Mouse (Mus musculus) testis, adult 2 months (tissue): ENCODE results near the gene Vash1. TPM values are rescaled to one million over a fixed set of nuclear protein-coding genes. Genes with fewer than 3 reads are reported as not detected.
A peak's percentile ranks its signal among the peaks of the same experiment; 100 is the strongest.

Source experiments
- H3K27ac ChIP-seq: fragments of 200-500 bp; 2 replicates; pipeline ENCODE4 v1.5.1; 2012; ENCODE audit warnings: low read depth, low read length; ENCODE audit not compliant: control insufficient read depth, insufficient read depth
- H3K27me3 ChIP-seq: fragments of 200-500 bp; 2 replicates; pipeline ENCODE4 v1.6.1; 2012; ENCODE audit warnings: mild to moderate bottlenecking, low read length, moderate library complexity; ENCODE audit not compliant: control insufficient read depth, insufficient read depth
- H3K36me3 ChIP-seq: fragments of 200-500 bp; 2 replicates; pipeline ENCODE4 v1.6.1; 2012; ENCODE audit warnings: mild to moderate bottlenecking, low read length; ENCODE audit not compliant: control insufficient read depth, insufficient read depth
- H3K4me1 ChIP-seq: fragments of 200-500 bp; 2 replicates; pipeline ENCODE4 v1.6.1; 2012; ENCODE audit warnings: low read length; ENCODE audit not compliant: control insufficient read depth, insufficient read depth
- H3K4me3 ChIP-seq: fragments of 200-500 bp; 2 replicates; pipeline ENCODE4 v1.5.1; 2012; ENCODE audit warnings: low read depth, mild to moderate bottlenecking, low read length, moderate library complexity, mixed read lengths; ENCODE audit not compliant: control insufficient read depth
- CTCF ChIP-seq: fragments of 200-500 bp; IDR thresholded peaks from 2 replicates; pipeline ENCODE4 v1.5.1; 2012; ENCODE audit warnings: low read depth, mild to moderate bottlenecking, inconsistent platforms, low read length, moderate library complexity; ENCODE audit not compliant: control insufficient read depth, insufficient read depth, insufficient replicate concordance
- POLR2A ChIP-seq: fragments of 200-500 bp; IDR thresholded peaks from 2 replicates; pipeline ENCODE4 v1.6.1; 2012; ENCODE audit warnings: low read depth, mild to moderate bottlenecking, inconsistent platforms, low read length, moderate library complexity; ENCODE audit not compliant: control insufficient read depth
- polyA plus RNA-seq: library from polyadenylated mRNA; depleted of rRNA; stranded (reverse); fragments of >200 nt; gene quantifications from 2 replicates; pipeline ENCODE4 v1.2.3, GENCODE M21; 2012

Vash1 gene
- polyA plus RNA-seq, 1 experiment: 3.9 TPM

- no peaks in the 10 kb centered on the region for H3K27me3 ChIP-seq
- no peak overlapping the region for H3K4me3 ChIP-seq
- no peak overlapping the region for H3K27ac ChIP-seq
- peaks cover 30% of the 10 kb centered on the region for H3K4me1 ChIP-seq
- TF ChIP-seq POLR2A (no peak), CTCF (no peak)
- no peaks in the 10 kb centered on the region for H3K36me3 ChIP-seq
Observed at GRCm38 (mm10) chr12:86683698-86684097, 5.2 kb downstream of the Vash1 start.

DNA sequence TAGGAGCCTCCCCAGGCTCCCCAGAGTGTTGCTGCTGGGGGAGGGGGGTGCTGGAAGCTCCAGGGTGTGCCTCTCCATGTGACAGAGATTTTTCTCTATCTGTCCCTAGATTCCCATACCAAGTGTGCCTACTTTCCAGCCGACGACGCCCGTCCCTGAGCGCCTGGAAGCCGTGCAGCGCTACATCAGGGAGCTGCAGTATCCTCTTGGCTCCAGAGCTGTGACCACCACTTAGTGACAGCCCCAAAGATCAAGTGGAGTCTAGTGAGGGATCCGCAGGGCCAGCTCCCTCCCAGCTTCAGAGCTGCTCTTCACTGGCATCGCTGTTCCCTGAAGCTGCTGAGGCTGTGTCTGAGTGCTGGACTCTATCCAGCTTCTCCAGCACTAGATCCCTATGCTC, 6.8 kb downstream of the Vash1 start:
- Histone ChIP-seq H3K36me3 (no peaks in the 10 kb centered on the region), H3K27me3 (no peaks in the 10 kb centered on the region), H3K27ac (no peak overlapping the region), H3K4me3 (no peak overlapping the region), H3K4me1 (peaks cover 32% of the 10 kb centered on the region)
- TF ChIP-seq POLR2A (no peak), CTCF (no peak)

DNA sequence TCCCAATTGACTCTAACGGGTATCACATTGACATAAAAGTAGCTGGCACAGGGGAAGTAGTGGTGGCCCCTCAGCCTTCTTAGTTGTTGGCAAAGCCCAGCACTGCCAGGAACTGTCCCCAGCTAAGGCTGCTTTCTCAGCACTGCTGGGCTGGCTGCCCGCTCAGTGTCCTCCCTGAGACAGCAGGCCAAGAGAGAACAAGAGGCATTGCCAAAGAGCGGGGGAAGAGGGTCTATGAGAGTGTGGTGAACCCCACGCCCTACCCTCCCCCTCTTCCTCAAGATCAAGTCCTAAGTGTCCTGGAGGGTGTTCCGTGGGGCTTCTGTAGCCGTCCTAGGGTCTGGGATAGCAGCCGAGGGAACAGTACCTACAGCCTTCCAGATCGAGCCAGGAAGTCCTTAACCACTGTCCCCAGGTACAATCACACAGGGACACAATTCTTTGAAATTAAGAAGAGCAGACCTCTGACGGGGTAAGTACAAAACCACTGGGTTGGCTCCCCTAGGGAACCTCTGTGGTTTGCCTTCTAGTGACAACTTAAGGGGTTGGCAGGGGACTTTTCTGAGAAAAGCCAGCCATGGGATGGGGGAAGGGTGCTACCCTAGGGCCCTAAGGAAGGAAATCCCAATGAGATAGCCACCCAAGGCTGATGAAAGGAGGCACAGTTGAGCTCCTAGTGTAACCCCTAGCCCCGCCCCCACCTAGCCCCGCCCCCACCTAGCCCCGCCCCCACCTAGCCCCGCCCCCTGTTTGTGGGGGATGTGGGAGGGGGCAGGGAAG, 8.2 kb downstream of the Vash1 start:
- no peak overlapping the region for H3K27ac ChIP-seq
- TF ChIP-seq POLR2A (no peak), CTCF (no peak)
- H3K36me3 ChIP-seq: no peaks in the 10 kb centered on the region
- H3K4me3 ChIP-seq: no peak overlapping the region
- H3K4me1 ChIP-seq: peaks cover 32% of the 10 kb centered on the region
- H3K27me3 ChIP-seq: no peaks in the 10 kb centered on the region

- no peaks in the 10 kb centered on the region for H3K36me3 ChIP-seq
- H3K27ac ChIP-seq: no peak overlapping the region
- peak overlapping the region; percentile 34 for H3K4me3 ChIP-seq
- TF ChIP-seq POLR2A (no peak), CTCF (no peak)
- H3K27me3 ChIP-seq: no peaks in the 10 kb centered on the region
- peaks cover 32% of the 10 kb centered on the region for H3K4me1 ChIP-seq
Observed at GRCm38 (mm10) chr12:86687445-86687955, 9.0 kb downstream of the Vash1 start.

GRCm38 (mm10) chr12:86687971-86688573, 9.6 kb downstream of the Vash1 start:
- Histone ChIP-seq H3K4me1 (peaks cover 32% of the 10 kb centered on the region), H3K27me3 (no peaks in the 10 kb centered on the region), H3K4me3 (peak overlapping the region; percentile 70), H3K27ac (peak overlapping the region; percentile 51), H3K36me3 (no peaks in the 10 kb centered on the region)
- TF ChIP-seq CTCF (no peak), POLR2A (no peak)

DNA sequence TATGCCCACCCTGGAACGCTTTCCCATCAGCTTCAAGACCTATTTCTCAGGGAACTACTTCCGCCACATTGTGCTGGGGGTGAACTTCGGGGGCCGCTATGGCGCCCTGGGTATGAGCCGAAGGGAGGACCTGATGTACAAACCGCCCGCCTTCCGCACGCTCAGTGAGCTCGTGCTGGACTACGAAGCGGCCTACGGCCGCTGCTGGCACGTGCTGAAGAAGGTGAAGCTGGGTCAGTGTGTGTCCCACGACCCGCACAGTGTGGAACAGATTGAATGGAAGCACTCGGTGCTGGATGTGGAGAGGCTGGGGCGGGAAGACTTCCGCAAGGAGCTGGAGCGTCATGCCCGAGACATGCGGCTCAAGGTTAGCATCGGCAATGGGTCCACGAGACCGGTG, 10.4 kb downstream of the Vash1 start:
- H3K36me3 ChIP-seq: no peaks in the 10 kb centered on the region
- H3K4me3 ChIP-seq: peak overlapping the region; percentile 70
- peak overlapping the region; percentile 51 for H3K27ac ChIP-seq

GRCm38 (mm10) chr12:86690700-86691485, 12.4 kb downstream of the Vash1 start:
- TF ChIP-seq CTCF: no peak
- no peak for TF ChIP-seq POLR2A
- Histone ChIP-seq H3K27ac (no peak overlapping the region), H3K36me3 (no peaks in the 10 kb centered on the region), H3K4me1 (peaks cover 32% of the 10 kb centered on the region), H3K4me3 (no peak overlapping the region), H3K27me3 (no peaks in the 10 kb centered on the region)

More for the DNA sequence above, 10.4 kb downstream of the Vash1 start:
- Histone ChIP-seq H3K27me3 (no peaks in the 10 kb centered on the region), H3K4me1 (peaks cover 32% of the 10 kb centered on the region)
- TF ChIP-seq CTCF (no peak), POLR2A (peak; percentile 34; the same call in 1 of the 2 replicates)
